Mouse (Mus musculus) mouse embryonic stem cell (cell line): ENCODE results near the gene Cd47.

Experiments
- in situ Hi-C, 2 experiments: fragments of 300-500 bp; cut with MboI; formaldehyde crosslinking; loops; 1 replicate in 1 of 2; 3 replicates in 1 of 2; pipeline ENCODE4 v1.14.3; 2019 to 2020; ENCODE audit warnings: low sequenced_read_pairs in 2 of 2, low pct_unique_long_range_greater_than_20kb in 1 of 2, mixed read lengths in 1 of 2; ENCODE audit not compliant: unreplicated experiment in 1 of 2

Cd47 gene

DNA sequence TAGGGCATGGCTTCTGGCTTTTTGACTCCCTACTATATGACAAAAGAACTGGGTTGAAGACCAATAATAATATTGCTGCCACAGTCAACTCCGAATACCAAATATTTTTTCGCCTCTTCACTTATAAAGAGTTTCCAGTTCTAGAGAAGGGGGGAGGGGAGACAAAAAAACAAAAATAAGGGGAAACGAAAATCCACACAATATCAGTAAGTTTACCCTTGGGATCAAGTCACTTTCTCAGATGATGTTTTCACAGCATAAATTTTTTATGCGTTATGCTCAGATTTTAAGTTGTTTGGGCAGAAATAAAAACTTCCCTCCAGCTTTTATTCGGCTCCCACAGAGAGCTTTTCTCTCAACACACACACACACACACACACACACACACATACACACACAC lies 132.9 kb downstream of the Cd47 start:
- in situ Hi-C loops, result no loop called here

DNA sequence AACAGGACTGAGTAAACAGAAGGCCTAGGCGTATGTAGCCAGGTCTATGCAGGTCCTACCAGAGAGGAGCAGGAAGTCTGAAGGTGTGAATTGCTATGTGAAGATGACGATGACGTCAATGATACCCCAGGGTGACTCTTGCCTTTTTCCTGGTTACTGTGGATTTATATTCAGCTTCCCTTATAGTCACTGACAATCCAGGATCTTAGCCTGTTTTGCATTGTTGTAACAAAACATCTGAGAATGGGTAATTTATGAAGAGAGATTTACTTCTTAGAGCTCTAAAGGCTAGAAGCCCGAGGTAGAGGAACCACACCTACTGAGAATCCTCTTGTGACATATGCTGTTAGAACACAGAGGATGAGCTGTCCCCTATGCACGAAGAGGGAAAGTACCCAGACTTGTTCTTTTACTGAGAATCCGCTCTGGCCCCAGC lies 135.7 kb downstream of the Cd47 start:
- in situ Hi-C loops, result no loop called here

DNA sequence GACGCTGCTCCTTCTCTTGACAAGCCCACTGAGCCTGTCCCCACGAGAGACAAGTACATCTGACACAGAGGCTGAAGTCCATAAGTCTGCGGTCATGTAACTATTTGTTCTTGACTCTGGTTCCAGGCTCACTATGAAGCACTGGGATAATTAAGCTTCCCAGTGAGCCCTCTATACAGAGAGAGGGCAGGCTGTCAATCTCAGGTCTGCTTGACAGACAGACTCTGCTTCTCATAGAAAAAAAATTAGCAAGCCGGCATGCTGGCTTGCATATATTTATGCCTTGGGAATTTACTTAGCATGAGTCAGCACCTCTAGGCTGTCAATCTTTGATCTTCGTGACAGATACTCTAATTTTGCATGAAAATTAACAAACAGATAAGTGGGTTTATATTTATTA lies 136.5 kb downstream of the Cd47 start:
- in situ Hi-C loops, result no loop called here

DNA sequence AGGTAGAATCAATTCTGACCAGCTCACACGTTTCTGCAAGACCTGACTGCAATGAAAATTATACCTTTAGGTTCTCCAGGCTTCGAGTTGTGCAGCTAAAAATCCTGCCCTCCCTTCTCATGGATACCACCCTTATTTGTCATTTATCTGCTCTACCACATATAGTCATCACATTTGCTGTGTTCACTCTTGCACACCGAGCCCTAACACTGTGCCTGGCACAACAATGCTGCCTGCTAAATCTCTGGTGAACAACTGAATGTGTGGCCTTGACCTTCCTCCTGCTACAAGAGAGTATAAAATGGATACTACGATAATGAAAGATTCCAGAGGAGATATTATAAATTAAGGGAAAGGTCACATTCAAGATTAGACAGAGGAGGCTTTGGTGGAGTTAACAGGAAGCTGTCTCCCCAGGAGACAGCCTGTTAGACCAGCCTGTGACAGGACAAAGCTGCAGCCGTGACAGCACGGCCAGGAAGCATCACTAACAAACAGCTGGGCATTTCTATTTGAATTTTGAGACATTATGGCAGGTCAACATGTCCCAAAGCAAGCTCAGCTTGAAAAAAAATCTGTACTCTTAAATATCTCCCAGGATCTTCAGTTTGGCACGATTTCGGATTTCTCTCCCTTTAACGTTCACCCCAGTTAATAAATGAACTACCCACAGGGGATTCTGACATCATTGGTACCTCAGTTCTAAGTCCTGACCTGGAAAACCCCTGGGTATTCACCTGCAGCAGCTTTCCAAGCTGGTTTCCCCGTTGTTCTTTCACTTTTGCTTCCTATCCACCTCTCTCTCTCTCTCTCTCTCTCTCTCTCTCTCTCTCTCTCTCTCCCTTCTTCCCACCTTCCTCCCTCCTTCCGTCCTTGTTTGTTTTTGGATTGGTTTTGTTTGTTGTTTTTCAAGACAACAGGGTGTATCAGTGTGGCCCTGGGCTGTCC lies 137.2 kb downstream of the Cd47 start:
- in situ Hi-C loops, result no loop called here

DNA sequence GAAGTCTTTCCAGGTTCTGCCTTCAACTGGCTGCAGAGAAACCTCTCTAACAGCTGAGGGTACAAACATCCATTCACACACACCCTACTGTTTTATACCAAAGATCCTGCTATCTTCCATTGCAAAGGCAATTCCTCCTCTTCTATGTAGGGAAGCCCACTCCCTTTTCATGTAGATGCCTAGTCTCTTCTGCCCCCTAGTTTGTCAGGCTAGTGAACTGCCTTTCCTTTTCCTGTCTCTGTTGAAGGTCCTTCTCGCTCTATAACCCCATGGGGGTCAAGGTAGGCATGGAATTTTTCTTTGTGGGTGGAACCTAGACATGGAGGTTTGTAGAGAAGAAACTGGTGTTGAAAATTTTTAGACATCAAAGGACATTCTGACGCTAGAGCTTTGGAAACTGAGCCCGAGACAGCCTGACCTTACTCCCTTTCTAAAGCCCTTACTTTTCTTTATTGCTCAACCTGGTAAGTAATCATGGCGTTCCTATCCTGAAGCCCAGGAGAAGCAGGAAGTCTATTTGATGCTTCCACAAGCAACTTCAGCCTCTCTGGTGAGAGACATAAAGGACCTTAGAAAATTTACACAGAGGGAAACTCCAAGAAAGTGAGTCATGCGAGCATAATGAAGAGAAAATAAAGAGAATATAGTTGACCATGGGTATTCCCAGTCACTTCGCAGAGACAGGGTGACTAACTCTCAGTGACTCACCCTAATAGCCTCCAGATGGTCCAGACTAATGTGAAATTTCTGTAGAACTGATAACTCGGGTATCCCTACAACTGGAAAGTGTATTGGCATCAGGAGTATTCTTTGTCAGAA lies 138.4 kb downstream of the Cd47 start:
- in situ Hi-C loops, result no loop called here

DNA sequence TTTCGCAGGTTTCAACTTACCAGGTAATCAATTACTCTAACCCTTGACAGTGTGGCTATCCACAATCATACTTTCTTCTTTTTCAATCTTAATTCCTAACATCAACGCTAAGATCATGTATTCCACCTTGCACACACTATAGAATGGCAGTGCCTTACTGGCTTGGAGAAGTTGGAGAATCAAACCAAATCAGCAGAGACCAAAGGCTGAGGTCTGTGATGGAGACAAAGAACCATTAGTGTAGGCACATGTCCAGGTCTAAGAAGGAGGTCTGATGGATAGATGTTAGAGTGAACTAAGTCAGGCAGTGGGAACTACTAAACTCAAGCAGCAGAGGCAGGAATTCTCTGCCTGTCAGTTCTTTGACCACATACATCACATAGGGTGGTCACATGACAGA lies 139.0 kb downstream of the Cd47 start:
- in situ Hi-C loops, result no loop called here

DNA sequence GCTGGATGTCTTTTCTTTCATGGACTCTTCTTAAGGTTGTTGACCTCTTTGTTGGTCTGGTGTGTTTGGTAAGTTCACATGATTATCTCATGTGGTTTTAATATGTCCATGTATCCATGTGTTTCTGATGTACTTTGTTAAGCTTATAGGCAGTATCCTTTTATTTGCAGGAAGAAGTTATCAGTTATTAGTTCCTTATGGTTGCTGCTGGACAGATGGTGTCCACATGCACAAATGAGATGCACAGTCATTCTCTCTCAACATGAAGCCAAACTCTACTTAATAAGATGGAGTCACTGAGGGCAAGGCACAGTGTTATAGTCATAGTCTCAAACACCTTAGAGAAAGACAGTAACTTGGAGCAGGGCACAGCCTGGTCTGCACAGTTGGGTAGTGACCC lies 140.1 kb downstream of the Cd47 start:
- in situ Hi-C loops, result no loop called here

DNA sequence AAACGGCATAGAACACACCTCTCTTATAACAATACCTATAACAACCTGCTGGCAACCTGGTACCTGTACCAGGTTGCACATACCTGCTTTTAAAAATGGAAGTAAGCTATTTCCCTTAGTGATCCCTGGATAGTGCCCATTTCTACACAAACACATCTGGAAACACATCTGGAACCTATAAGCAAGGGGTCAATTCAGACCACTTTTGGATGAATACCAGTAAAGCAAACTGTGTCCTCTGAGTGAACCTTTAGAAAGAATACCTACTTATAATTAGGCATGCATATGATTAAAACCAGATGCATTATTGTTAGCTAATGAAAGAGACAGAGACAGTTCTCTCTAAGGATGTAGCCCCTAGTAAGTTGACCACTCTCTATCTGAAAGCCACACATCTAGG lies 140.7 kb downstream of the Cd47 start:
- in situ Hi-C loops, result no loop called here

DNA sequence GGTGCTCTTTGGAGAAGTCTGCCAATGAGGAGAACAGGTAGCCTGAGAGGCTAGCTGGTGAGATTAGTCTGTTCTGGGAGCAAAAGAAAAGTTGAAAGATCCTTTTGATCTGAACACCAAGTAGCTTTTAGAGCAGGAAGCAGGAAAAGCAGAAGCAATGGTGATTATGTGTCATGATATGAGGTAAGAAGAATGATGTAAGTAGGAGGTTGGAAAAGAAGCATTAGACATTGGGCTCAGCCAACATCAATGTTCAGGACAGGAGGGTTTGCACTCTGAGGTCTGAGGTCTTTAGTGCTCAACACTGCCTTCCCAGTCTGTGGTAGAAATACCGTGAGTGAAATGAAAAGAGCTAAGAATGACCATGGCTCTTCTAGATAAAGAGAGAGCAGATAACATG lies 143.4 kb downstream of the Cd47 start:
- in situ Hi-C loops, result no loop called here

DNA sequence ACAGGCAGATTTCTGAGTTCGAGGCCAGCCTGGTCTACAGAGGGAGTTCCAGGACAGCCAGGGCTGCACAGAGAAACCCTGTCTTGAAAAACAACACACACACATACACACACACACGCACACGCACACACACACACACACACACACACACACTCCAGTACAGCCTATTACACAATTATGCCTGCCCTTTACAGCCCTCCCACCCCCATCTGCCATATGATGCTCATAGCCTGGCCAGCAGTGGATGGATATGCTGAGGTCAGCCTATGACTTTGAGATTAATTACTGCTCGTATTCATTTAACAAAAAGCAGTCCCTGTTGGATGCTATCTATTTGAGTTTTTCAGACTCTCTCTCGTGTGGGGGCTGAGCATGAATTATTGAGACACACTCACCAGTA lies 144.8 kb downstream of the Cd47 start:
- in situ Hi-C loops, result no loop called here

DNA sequence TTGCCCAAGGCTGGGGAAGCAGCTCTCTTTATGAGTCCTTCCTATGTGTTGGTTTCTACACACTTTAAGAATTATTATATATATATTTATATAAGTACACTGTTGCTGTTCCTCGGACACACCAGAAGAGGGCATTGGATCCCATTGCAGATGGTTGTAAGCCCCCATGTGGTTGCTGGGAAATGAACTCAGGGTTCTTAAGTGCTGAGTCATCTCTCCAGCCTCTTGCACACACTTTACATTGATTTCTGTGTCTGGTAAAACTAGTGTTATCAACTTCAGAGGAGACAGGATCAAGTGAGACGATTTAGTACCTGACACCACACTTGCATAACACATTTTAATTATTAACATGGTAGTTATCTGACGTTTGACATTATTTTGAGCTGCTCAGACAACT lies 146.7 kb downstream of the Cd47 start:
- in situ Hi-C loops, result no loop called here

DNA sequence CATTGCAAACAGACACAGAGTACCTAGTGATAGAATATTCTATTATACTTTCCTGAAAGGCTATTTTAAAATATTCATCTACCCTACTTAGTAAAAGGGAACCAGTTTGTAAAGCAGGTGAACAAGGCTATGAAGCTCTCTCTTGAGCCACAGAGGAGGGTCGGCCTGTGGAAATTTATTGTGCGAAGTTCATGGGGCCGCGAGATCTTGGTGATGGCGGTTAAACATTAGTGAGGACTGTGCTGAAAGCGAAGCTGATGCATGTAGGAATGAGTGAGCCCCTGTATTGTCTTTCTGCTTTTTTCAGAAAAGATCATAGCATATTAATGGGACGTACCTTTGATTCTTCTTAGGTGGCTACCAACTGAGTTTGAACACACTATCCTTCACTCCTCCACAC lies 147.3 kb downstream of the Cd47 start:
- in situ Hi-C loops, result no loop called here

DNA sequence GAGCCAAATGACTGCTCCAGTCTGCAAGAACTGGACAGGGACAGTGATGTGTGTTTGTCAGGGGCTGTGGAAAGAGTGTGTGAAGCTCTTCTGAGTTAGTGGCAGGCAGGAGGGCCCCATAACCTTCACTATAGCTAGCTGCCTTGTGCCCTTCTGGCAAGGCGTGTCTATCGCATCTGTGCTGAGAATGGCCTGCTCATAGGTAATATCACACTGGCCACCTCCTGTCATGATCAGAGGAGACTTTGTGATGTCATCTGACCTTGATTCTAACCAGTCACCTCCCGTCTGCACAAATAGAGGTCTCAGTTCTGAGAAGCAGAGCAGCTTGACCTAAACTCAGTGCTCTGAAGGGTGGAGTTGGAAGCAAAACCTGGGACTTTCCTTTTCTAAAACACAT lies 148.0 kb downstream of the Cd47 start:
- in situ Hi-C loops, result no loop called here

DNA sequence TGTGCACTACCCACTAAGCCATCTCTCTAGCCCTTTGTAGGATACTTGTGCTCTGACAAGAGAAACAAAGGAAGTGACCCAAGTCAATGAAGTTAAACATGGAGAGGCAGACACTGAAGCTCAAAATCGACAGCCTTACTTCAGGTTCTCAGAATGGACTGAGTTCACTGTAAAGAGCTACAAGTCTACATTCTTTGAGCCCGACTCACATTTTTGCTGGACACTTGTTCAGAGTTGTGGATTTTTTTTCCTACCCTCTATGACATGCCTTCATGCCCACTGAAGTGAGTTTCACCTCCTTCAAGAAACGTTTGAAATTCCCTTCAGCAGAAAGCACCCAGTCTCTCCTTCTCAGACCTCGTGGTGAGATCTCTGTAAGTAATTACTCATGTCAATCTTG lies 148.9 kb downstream of the Cd47 start:
- in situ Hi-C loops, result no loop called here

DNA sequence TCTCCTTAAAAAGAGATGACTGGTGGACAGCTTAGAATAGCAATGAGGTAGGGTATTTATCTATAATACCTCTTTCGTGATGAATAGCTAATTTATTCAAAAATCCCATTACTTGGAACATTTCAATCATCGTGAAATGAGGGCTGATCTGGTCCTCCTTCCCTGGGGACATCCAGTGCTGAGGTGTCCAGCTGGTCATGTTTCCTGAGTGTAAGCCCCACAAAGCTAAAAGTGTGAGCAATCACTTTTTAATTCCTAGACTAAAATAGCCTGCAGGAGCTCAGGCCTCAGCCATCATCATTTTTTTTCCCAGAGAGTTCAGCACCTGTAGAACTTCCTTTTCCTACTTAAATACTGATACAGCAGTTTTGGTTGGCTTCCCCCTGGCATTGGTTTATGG lies 150.0 kb downstream of the Cd47 start:
- in situ Hi-C loops, result no loop called here

DNA sequence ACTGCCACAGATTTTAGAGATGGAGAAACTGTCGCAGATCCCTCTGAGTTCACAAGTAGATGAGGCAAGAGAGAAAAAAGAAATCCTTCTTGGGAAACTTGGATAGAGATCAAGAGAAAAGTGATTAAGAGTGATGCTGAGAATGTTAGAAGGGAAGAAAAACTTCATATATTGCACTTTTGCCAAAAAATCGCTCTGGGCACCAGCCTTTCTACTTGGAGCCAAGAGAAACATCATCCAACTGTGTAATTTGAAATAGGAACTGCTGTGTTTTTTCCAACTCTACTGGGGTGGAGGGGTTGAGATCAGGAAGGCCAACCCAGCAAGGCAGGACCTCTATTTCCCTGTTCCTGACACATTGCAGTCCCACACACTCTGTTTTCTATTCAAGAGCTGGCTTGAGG lies 151.0 kb downstream of the Cd47 start:
- in situ Hi-C loops, result no loop called here

DNA sequence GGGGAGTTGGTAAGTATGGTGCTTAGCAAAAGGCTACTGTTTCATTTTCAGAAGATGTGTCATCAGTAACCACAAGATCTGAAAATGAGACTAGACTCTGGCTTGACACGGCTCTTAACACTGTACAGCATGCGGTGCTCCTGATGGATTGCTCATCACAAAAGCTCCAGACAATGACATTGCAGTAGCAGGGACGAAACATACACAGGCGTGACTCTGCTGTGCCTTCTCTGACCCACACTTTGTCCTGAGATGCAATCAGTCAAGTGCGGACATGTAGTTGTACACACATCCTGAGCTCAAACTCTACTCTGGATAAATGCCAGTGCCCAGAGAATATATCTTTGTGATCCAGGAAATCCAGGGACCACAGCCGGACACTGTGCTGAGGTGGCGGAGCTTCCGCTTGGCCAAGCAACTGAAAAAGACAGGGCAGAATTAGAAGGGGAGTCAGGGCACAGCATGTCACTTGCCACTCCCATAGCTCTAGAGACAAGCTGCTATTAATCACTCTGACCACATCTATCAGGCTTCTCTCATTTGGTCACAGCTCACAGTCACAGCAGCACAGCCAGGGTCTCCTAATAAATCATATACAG lies 151.7 kb downstream of the Cd47 start:
- in situ Hi-C loops, result no loop called here

DNA sequence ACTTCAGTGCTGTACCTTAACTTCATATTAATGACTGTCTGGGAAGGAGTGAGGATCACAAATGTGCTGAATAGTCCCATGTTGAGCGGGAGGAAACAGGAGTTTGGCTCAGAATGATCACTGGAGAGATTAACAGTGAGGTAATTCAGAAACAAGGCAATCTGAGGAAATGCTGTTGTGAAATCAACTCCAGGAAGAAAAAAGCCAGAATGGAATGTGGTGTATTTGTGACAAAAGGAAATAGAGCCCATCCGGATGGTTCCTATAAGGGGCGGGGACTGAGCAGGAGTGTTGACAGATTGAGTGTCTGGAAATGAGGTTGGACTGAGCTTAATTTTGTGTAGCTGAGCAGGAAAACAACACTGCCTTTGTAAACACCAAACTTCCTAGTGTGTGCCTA lies 153.5 kb downstream of the Cd47 start:
- in situ Hi-C loops, result no loop called here

DNA sequence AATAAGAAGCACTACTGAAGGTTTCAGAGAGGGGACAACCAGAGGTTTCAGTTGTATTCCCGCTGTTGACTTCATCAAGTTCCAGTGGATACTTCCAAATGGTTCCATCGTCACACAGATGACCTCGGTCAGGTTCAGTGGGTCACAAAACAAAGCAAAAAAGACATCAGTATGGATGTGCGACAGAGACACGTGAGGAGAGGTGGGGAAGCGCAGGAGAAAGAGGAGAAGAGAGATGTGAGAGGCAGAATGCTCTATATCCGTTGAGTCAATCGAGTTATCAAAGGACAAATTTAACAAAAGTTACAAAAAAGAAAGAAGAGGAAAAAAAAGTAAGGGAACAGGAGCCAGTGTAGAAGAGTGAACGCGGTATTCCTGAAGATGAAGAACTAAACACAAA lies 154.6 kb downstream of the Cd47 start:
- in situ Hi-C loops, result no loop called here
